Mouse (Mus musculus) small intestine, adult 2 months (tissue): Measurements from ENCODE around the gene Ccl11.

Experiments
- CTCF ChIP-seq: fragments of 200-500 bp; IDR thresholded peaks from 2 replicates; pipeline ENCODE4 v1.5.1; 2012; ENCODE audit warnings: low read depth, mild to moderate bottlenecking, control low read depth, inconsistent platforms, low read length, moderate library complexity, mixed read lengths; ENCODE audit not compliant: insufficient replicate concordance, insufficient read length; ENCODE audit errors: extremely low read depth
- POLR2A ChIP-seq: fragments of 200-500 bp; IDR thresholded peaks from 2 replicates; pipeline ENCODE4 v1.6.1; 2012; ENCODE audit warnings: low read depth, mild to moderate bottlenecking, control low read depth, inconsistent platforms, low read length, moderate library complexity

DNA sequence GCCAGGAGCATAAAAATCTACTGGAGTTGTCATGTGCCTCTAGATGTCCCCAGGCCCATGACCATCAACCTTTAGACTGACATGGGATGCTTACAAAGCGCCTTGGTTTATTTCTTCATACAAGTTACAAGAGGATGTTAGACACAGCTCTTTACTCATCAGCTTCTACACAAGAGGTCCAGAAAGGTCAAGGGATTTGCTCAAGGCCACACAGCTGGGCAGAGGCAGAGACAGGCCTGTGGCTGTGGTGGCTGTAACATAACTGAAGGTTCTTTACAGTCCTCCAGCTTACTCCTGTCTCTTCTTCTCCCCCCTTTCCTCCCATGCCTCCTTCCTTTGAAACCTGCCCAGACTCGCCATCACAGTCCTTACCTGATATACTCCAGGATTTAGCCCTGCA, 27.5 kb upstream of the Ccl11 start:
- TF ChIP-seq CTCF (no peak), POLR2A (no peak)
